Mouse (Mus musculus) CH12.LX (cell line): ENCODE measurements at regions not wholly inside any gene's neighbourhood (a gene's known extent, or its start where the extent isn't known, plus 50 kb on each side); places are given as distances from the start of the nearest gene placed in this dataset.

Experiments used
- CTCF ChIP-seq, 2 experiments: IDR thresholded peaks in 1 of 2; conservative IDR thresholded peaks in 1 of 2; 2 replicates each; pipeline ENCODE4 v1.5.1; 2011 to 2012; ENCODE audit warnings: low read depth in 2 of 2, low read length in 2 of 2, improper control_type of control experiment in 1 of 2, inconsistent platforms in 1 of 2, mild to moderate bottlenecking in 1 of 2, moderate library complexity in 1 of 2
- ETS1 ChIP-seq: conservative IDR thresholded peaks from 2 replicates; pipeline ENCODE4 v1.6.1; 2012; ENCODE audit warnings: low read depth, mild to moderate bottlenecking, inconsistent platforms, low read length, improper control_type of control experiment, moderate library complexity
- MAFK ChIP-seq: IDR thresholded peaks from 2 replicates; pipeline ENCODE4 v1.6.1; 2011; ENCODE audit warnings: low read length, improper control_type of control experiment; ENCODE audit not compliant: insufficient replicate concordance
- MAX ChIP-seq: IDR thresholded peaks from 2 replicates; pipeline ENCODE4 v1.6.1; 2011; ENCODE audit warnings: low read length, improper control_type of control experiment
- NRF1 ChIP-seq: IDR thresholded peaks from 2 replicates; pipeline ENCODE4 v1.6.1; 2014; ENCODE audit warnings: low read depth, mild to moderate bottlenecking, inconsistent platforms, low read length, improper control_type of control experiment, moderate library complexity
- POLR2A ChIP-seq: IDR thresholded peaks from 2 replicates; pipeline ENCODE4 v1.6.1; 2011; ENCODE audit warnings: low read depth, mild to moderate bottlenecking, improper control_type of control experiment, low read length
- UBTF ChIP-seq: IDR thresholded peaks from 2 replicates; pipeline ENCODE4 v1.6.1; 2012; ENCODE audit warnings: low read depth, mild to moderate bottlenecking, inconsistent platforms, low read length, improper control_type of control experiment, moderate library complexity
- USF1 ChIP-seq: IDR thresholded peaks from 2 replicates; pipeline ENCODE4 v1.6.1; 2014; ENCODE audit warnings: low read depth, mild to moderate bottlenecking, inconsistent platforms, low read length, improper control_type of control experiment
- USF2 ChIP-seq: conservative IDR thresholded peaks from 2 replicates; pipeline ENCODE4 v1.6.1; 2011; ENCODE audit warnings: low read depth, low read length, improper control_type of control experiment
- ZC3H11A ChIP-seq: IDR thresholded peaks from 2 replicates; pipeline ENCODE4 v1.6.1; 2012; ENCODE audit warnings: low read depth, mild to moderate bottlenecking, inconsistent platforms, low read length, improper control_type of control experiment

- no peak; the same call in 1 of the 2 replicates for TF ChIP-seq ETS1
- no peak for TF ChIP-seq POLR2A
- TF ChIP-seq USF2: no peak; the same call in 1 of the 2 replicates
- TF ChIP-seq NRF1: no peak
- TF ChIP-seq MAX: peak; percentile 46; the same call in 1 of the 2 replicates
- no peak for TF ChIP-seq UBTF
- no peak for TF ChIP-seq ZC3H11A
- TF ChIP-seq MAFK: no peak
- no peak for TF ChIP-seq CTCF (conservative IDR thresholded peaks at IDR 0.05 in 1 of 2, IDR thresholded peaks at IDR 0.05 in 1 of 2; ENCODE audit: low read depth in 2 of 2, low read length in 2 of 2)
- TF ChIP-seq USF1: no peak; the same call in 1 of the 2 replicates
Observed at GRCm38 (mm10) chr1:35797064-35797463, 271.1 kb upstream of the Hs6st1 start.
